Mouse (Mus musculus) testis, postnatal 14 days (tissue): ENCODE measurements around the gene Abcc4.

ENCODE experiments used
- DNase-seq: peaks from one replicate; pipeline ENCODE4 v3.0.0; 2021; ENCODE audit warnings: low spot score

Abcc4 gene

DNA sequence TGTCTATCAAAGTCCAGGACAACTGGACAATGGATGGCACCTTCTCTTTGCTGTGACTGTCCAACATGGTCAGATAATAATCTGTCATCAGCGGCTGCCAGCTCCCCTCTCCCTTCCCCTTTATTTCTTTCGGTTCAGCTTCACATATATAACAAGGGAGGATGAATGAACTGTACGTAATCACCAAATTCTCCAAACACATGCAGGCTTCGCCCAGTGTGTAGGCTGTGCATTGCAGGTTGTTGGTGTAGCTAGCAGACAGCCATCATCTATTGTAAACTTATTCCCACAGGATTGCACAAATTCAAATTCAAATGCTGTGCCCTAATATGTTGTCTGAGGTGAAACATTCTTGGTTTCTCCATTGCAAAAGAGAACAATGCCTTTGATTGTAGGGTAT, 271.2 kb downstream of the Abcc4 start:
- no peak for DNase-seq

DNA sequence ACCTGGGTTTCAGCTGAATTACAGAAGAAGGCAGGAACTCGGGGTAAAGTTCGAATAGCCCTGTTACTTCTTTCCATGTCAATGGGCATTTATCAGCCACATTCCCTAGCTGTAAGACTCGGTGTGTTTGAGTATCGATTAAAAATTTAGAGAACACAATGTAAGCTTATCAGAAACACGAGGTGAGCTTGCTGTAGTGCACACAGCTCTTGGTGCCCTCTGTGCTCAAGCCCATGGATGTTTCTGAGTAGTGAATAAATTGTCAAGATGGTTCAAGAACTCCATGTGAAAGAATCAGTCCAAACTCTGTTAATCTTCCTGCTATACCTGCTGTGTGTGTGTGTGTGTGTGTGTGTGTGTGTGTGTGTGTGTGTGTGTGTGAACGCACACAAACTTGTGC, 272.2 kb downstream of the Abcc4 start:
- DNase-seq: no peak
